Mouse (Mus musculus) cerebellum, adult 2 months (tissue): ENCODE results near the gene Prkag2. TPM values are rescaled to one million over a fixed set of nuclear protein-coding genes. Genes with fewer than 3 reads are reported as not detected.

Experiments used
- DNase-seq, 2 experiments: peaks; one replicate each; pipeline ENCODE4 v3.0.0; 2021
- H3K27ac ChIP-seq: fragments of 200-500 bp; 2 replicates; pipeline ENCODE4 v1.5.1; 2012; ENCODE audit warnings: low read length, control low read depth, inconsistent platforms; ENCODE audit not compliant: insufficient read depth
- H3K27me3 ChIP-seq: fragments of 200-500 bp; 2 replicates; pipeline ENCODE4 v1.6.1; 2012; ENCODE audit warnings: inconsistent platforms, mild to moderate bottlenecking, low read length, moderate library complexity; ENCODE audit not compliant: control insufficient read depth, insufficient read depth
- H3K4me1 ChIP-seq: fragments of 200-500 bp; 2 replicates; pipeline ENCODE4 v1.6.1; 2011; ENCODE audit warnings: low read length; ENCODE audit not compliant: control insufficient read depth, insufficient read depth
- H3K4me3 ChIP-seq: fragments of 200-500 bp; replicated peaks from 2 replicates; pipeline ENCODE3; 2011; ENCODE audit warnings: mild to moderate bottlenecking, low read depth, low read length, control low read depth; ENCODE audit not compliant: insufficient read depth
- CTCF ChIP-seq: fragments of 200-500 bp; IDR thresholded peaks from 2 replicates; pipeline ENCODE4 v1.5.1; 2011; ENCODE audit warnings: low read depth, mild to moderate bottlenecking, control low read depth, low read length, moderate library complexity, borderline replicate concordance; ENCODE audit not compliant: insufficient read depth
- POLR2A ChIP-seq: fragments of 200-500 bp; IDR thresholded peaks from 2 replicates; pipeline ENCODE4 v1.6.1; 2011; ENCODE audit warnings: low read length, control low read depth, borderline replicate concordance; ENCODE audit not compliant: insufficient read depth
- WGBS: fragments of 180-500 bp; shearing (Covaris S2); methylation state at CpG from one replicate; pipeline ENCODE4 v1.1.7; 2018; 5-methylcytosine and 5-hydroxymethylcytosine counted together
- polyA plus RNA-seq: library from polyadenylated mRNA; depleted of rRNA; stranded (reverse); fragments of >200 nt; gene quantifications from 2 replicates; pipeline ENCODE4 v1.2.3, GENCODE M21; 2012; rRNA removed

The Prkag2 gene
- polyA plus RNA-seq = 92.0 and 99.4 TPM in 2 replicates

GRCm38 (mm10) chr5:25100516-25101125 is at the start of gene Prkag2:
Gene Prkag2, minus strand, starts transcription at chr5:25100642.
- Histone ChIP-seq H3K4me3 (peak within 1 kb of the TSS; percentile 58), H3K27me3 (no peaks in the 10 kb centered on the region), H3K27ac (peak within 1 kb of the TSS; percentile 19; the same call in 1 of the 2 replicates), H3K4me1 (peaks cover 8% of the 10 kb centered on the region; the same call in 1 of the 2 replicates)
- WGBS = under 1% methylated on average over 50 of the region's 50 CpGs
- peak; percentile 49 to 70 for DNase-seq
- TF ChIP-seq CTCF (no peak), POLR2A (no peak)

GRCm38 (mm10) chr5:25149331-25149965 is 49.0 kb upstream of the Prkag2 start:
- WGBS = 65% methylated on average over 2 of the region's 2 CpGs
- TF ChIP-seq POLR2A (no peak), CTCF (no peak)
- DNase-seq = no peak
- Histone ChIP-seq H3K27ac (no peak overlapping the region), H3K4me3 (no peak overlapping the region), H3K4me1 (no peaks in the 10 kb centered on the region), H3K27me3 (no peaks in the 10 kb centered on the region)

GRCm38 (mm10) chr5:25146705-25147104 is 46.3 kb upstream of the Prkag2 start:
- H3K27ac ChIP-seq = no peak overlapping the region
- TF ChIP-seq CTCF = no peak
- no peak for DNase-seq

GRCm38 (mm10) chr5:25127865-25128264 is 27.4 kb upstream of the Prkag2 start:
- DNase-seq = no peak
- Histone ChIP-seq H3K4me3 (no peak overlapping the region), H3K27me3 (no peaks in the 10 kb centered on the region), H3K4me1 (no peaks in the 10 kb centered on the region), H3K27ac (no peak overlapping the region)
- TF ChIP-seq POLR2A = no peak
- TF ChIP-seq CTCF = no peak
- whole genome bisulfite sequencing = 90% methylated on average over 4 of the region's 4 CpGs

More at GRCm38 (mm10) chr5:25146705-25147104, 46.3 kb upstream of the Prkag2 start:
- H3K4me1 ChIP-seq = no peaks in the 10 kb centered on the region
- no peak overlapping the region for H3K4me3 ChIP-seq
- H3K27me3 ChIP-seq = no peaks in the 10 kb centered on the region
- 91% methylated on average over 7 of the region's 7 CpGs for WGBS

- 68% methylated on average over 3 of the region's 3 CpGs for WGBS
- no peak for DNase-seq
These were observed 25.6 kb upstream of the Prkag2 start for GRCm38 (mm10) chr5:25125884-25126560.

GRCm38 (mm10) chr5:25122534-25122933 is 22.1 kb upstream of the Prkag2 start:
- Histone ChIP-seq H3K27ac (no peak overlapping the region), H3K27me3 (no peaks in the 10 kb centered on the region), H3K4me1 (no peaks in the 10 kb centered on the region), H3K4me3 (no peak overlapping the region)
- no peak for DNase-seq
- 95% methylated on average over 1 of the region's 1 CpGs for WGBS
- TF ChIP-seq CTCF (no peak), POLR2A (no peak)

More at GRCm38 (mm10) chr5:25125884-25126560, 25.6 kb upstream of the Prkag2 start:
- Histone ChIP-seq H3K27me3 (no peaks in the 10 kb centered on the region), H3K27ac (no peak overlapping the region), H3K4me1 (no peaks in the 10 kb centered on the region), H3K4me3 (no peak overlapping the region)
- TF ChIP-seq CTCF (no peak), POLR2A (no peak)

- Histone ChIP-seq H3K27me3 (no peaks in the 10 kb centered on the region), H3K27ac (no peak overlapping the region), H3K4me3 (no peak overlapping the region), H3K4me1 (no peaks in the 10 kb centered on the region)
- 69% methylated on average over 5 of the region's 5 CpGs for WGBS
- DNase-seq = no peak
- TF ChIP-seq CTCF (no peak), POLR2A (no peak)
These were observed 18.7 kb upstream of the Prkag2 start for GRCm38 (mm10) chr5:25119148-25119547.

- H3K27ac ChIP-seq = no peak overlapping the region
- WGBS = 73% methylated on average over 5 of the region's 5 CpGs
These were observed 15.6 kb upstream of the Prkag2 start for GRCm38 (mm10) chr5:25115997-25116396.

More at GRCm38 (mm10) chr5:25115997-25116396, 15.6 kb upstream of the Prkag2 start:
- H3K27me3 ChIP-seq = no peaks in the 10 kb centered on the region
- no peak for DNase-seq
- H3K4me1 ChIP-seq = no peaks in the 10 kb centered on the region
- H3K4me3 ChIP-seq = no peak overlapping the region
- TF ChIP-seq CTCF (no peak), POLR2A (no peak)
